Mouse (Mus musculus): ENCODE measurements around the gene Esrrg. TPM values are rescaled to one million over a fixed set of nuclear protein-coding genes. Genes with fewer than 3 reads are reported as not detected.

Gene Esrrg
- polyA plus RNA-seq, 1 experiment, result not detected

DNA sequence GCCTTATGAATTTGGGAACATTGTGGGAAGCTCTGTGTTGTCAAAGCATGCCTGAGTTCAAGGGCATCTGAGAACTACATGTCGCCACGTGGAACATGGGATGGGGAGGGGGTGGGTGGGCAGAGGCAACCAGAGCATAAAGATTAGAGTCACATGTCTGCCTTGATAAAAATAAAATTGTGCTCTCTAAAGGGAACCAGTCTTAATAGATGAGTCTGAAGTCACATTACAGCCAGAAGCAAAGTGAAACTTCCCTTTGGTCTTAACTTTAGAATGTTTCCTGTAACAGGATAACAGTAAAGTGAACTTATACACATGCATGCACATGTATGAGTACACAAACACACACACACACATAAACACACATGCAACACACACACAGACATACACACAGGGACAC is 545.1 kb downstream of the Esrrg start:
- 0 out of 2 replicates have a peak, but pooled peaks cover 11% of the 10 kb centered on the region for H3K9me3 ChIP-seq
- H3K36me3 ChIP-seq (replicated peaks; ENCODE audit: low read length), result no peaks in the 10 kb centered on the region
- TF ChIP-seq GATA1 (IDR thresholded peaks at IDR 0.05; ENCODE audit: borderline replicate concordance, low read length) (no peak), FLI1 (IDR thresholded peaks at IDR 0.05; ENCODE audit: low read length) (no peak)

DNA sequence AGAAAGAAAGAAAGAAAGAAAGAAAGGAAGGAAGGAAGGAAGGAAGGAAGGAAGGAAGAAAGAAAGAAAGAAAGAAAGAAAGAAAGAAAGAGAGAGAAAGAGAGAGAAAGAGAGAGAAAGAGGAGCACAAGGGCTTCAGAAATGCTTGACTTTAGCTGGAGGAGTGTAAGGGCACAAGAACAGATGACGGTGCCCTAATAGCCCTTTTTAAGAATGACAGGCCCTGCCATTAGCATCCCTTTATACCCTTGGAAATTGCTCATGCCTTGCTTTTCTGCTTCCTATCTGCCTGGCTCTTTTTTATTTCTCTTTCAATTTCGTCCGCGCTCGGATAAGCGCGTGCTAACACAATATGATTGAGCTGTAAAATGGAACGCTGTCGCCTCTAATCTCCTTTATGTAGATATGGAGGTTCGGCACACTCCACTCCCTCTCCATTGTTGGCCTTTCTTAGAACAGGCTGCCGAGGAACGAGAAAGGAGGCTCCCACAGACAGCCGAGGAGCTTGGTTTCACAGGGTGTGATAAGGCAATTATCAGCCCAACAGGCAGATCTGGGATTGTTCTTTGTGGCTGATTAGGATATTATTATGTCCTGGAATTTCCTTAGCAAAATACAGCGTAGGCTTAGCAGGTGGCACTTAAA is 546.0 kb downstream of the Esrrg start:
- H3K4me3 ChIP-seq (replicated peaks), result no peak overlapping the region
- no peaks in the 10 kb centered on the region for H3K36me3 ChIP-seq (replicated peaks; ENCODE audit: low read length)
- TF ChIP-seq GATA1 (IDR thresholded peaks at IDR 0.05; ENCODE audit: borderline replicate concordance, low read length), result no peak
- no peak for TF ChIP-seq FLI1 (IDR thresholded peaks at IDR 0.05; ENCODE audit: low read length)
- H3K4me1 ChIP-seq, result no peaks in the 10 kb centered on the region
- H3K9me3 ChIP-seq, result 0 out of 2 replicates have a peak, but pooled peaks cover 11% of the 10 kb centered on the region
- no peaks in the 10 kb centered on the region for H3K27me3 ChIP-seq (replicated peaks)

More for the DNA sequence above, 545.1 kb downstream of the Esrrg start:
- H3K4me1 ChIP-seq, result no peaks in the 10 kb centered on the region
- H3K4me3 ChIP-seq (replicated peaks), result no peak overlapping the region
- no peaks in the 10 kb centered on the region for H3K27me3 ChIP-seq (replicated peaks)

DNA sequence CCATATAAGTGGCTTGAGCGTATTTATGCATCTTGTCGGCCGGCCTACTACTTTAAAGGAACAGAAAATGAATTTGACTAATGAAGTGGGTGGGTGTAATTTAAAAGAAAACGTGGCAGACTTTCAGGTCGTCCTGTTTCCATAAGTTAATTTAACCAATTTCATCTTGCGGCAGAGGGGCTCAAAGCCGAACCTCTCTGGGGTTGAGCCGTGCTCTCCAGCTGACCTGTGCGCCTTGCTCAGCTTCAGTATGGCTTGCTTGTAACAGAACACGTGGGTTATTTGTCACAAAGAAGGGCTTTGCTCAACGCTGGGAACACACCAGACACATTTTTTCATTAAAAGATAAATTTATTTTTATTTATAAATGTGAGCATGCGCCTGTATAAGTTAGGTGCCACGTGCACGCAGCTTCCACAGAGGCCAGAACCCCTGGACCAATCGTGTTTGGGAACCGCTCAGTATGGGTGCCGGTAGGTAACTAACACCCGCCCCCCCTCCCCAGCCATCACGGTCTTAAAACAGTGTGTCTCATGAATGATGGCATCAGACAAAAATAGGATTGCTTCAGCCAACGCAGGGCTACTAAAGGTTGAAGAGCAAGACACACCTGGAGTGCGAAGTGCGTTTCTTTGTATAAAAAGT is 546.7 kb downstream of the Esrrg start:
- Histone ChIP-seq H3K36me3 (replicated peaks; ENCODE audit: low read length) (no peaks in the 10 kb centered on the region), H3K4me1 (no peaks in the 10 kb centered on the region), H3K9me3 (0 out of 2 replicates have a peak, but pooled peaks cover 11% of the 10 kb centered on the region), H3K4me3 (replicated peaks) (no peak overlapping the region), H3K27me3 (replicated peaks) (no peaks in the 10 kb centered on the region)
- TF ChIP-seq GATA1 (IDR thresholded peaks at IDR 0.05; ENCODE audit: borderline replicate concordance, low read length) (no peak), FLI1 (IDR thresholded peaks at IDR 0.05; ENCODE audit: low read length) (no peak)

DNA sequence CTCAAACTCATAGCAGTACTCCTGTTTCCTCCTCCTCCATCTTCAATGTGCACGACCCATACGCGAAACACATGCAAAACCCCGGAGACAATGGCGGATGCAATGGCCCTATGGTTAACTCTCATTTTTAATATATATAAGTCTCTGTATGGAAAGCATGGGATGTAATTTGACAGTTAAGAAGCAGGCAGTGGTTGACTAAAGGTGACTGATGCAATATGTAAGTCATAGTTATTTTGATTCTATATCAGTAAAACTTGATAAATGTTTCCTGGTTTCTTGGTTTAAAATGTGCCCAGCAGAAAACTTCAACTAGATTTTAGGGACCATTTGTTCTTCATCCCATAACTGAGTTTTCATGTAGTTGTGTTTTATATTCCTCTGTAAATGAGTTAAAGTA is 547.9 kb downstream of the Esrrg start:
- H3K36me3 ChIP-seq (replicated peaks; ENCODE audit: low read length), result no peaks in the 10 kb centered on the region
- TF ChIP-seq GATA1 (IDR thresholded peaks at IDR 0.05; ENCODE audit: borderline replicate concordance, low read length) (no peak), FLI1 (IDR thresholded peaks at IDR 0.05; ENCODE audit: low read length) (no peak)
- H3K9me3 ChIP-seq, result 0 out of 2 replicates have a peak, but pooled peaks cover 14% of the 10 kb centered on the region
- H3K27me3 ChIP-seq (replicated peaks), result no peaks in the 10 kb centered on the region
- no peak overlapping the region for H3K4me3 ChIP-seq (replicated peaks)
- no peaks in the 10 kb centered on the region for H3K4me1 ChIP-seq

DNA sequence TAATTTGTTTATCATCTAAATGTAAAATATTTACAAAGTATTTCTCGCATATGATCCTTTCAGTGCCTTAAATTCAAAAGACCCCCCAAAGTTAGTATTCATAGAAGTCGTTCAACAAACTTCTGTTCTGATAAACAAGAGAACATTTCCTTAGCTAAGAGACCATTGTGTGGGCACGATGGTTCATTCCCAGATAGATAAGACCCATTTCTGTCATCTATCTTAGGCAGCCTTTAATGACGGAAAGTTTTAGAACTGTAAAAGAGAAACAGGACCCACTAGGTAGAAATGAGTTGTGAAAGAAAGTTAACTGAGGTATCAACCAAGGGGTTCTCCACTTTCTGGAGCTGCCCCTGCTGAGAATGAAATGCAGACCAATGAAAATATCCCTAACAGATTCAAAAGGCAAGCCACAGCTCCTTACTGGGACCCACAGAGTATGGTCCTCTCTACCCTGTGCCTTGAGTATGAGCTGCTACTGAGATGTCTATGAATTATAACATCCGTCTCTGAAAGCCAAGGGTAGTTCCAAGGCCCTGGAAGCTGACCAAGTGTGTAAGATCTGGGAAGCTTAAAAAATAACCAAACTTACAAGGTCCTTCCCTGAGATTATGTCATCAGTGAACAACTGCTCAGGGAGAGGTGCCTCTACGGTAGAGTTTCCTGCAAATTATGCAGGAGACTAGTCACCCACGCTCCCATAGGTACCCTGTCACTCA is 548.8 kb downstream of the Esrrg start:
- H3K4me3 ChIP-seq (replicated peaks), result no peak overlapping the region
- TF ChIP-seq FLI1 (IDR thresholded peaks at IDR 0.05; ENCODE audit: low read length), result no peak
- no peak for TF ChIP-seq GATA1 (IDR thresholded peaks at IDR 0.05; ENCODE audit: borderline replicate concordance, low read length)
- no peaks in the 10 kb centered on the region for H3K27me3 ChIP-seq (replicated peaks)
- H3K36me3 ChIP-seq (replicated peaks; ENCODE audit: low read length), result no peaks in the 10 kb centered on the region
- 0 out of 2 replicates have a peak, but pooled peaks cover 13% of the 10 kb centered on the region for H3K9me3 ChIP-seq
- no peaks in the 10 kb centered on the region for H3K4me1 ChIP-seq

DNA sequence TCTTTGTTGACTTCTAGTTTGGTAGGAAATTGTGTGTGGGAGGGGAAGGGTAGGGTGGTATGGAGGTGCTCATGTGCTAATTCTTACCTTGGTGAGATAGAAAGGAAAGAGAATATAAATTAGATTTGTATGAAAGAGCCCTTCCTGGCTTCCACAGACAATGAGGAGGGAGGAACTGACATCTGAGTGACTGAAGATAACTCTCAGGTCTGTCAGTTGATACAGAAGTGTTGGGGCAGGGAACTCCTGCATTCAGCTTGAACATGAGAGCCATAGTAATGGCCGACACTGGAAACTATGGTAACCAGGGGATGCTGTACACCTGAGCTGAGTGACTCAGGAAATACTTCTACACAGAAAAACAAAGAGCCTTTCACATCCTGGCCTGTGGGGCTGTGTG is 550.1 kb downstream of the Esrrg start:
- TF ChIP-seq GATA1 (IDR thresholded peaks at IDR 0.05; ENCODE audit: borderline replicate concordance, low read length) (no peak), FLI1 (IDR thresholded peaks at IDR 0.05; ENCODE audit: low read length) (no peak)
- no peaks in the 10 kb centered on the region for H3K27me3 ChIP-seq (replicated peaks)
- H3K36me3 ChIP-seq (replicated peaks; ENCODE audit: low read length), result no peaks in the 10 kb centered on the region
- H3K9me3 ChIP-seq, result 0 out of 2 replicates have a peak, but pooled peaks cover 12% of the 10 kb centered on the region
- no peak overlapping the region for H3K4me3 ChIP-seq (replicated peaks)
- H3K4me1 ChIP-seq, result no peaks in the 10 kb centered on the region; the same call in 1 of the 2 replicates

DNA sequence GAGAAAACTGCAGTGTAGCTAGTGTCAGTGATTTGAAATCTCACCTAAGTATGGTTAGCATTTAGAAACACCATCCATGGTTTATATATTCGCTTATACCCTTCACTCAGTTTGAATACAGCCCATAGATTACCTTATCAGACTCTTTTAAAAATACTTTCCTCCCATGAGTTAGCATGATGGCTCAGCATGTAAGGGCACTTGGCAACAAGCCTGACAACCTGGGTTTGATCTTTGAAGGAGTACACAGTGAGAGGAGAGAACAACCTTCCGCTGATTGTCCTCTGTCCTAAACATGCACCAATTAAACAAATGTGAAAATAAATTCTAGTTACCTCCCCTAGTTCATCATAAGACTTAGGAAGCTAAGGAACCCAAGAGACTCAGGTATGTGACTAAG is 550.5 kb downstream of the Esrrg start:
- no peaks in the 10 kb centered on the region for H3K27me3 ChIP-seq (replicated peaks)
- H3K36me3 ChIP-seq (replicated peaks; ENCODE audit: low read length), result no peaks in the 10 kb centered on the region
- TF ChIP-seq FLI1 (IDR thresholded peaks at IDR 0.05; ENCODE audit: low read length) (no peak), GATA1 (IDR thresholded peaks at IDR 0.05; ENCODE audit: borderline replicate concordance, low read length) (no peak)
- no peak overlapping the region for H3K4me3 ChIP-seq (replicated peaks)
- H3K4me1 ChIP-seq, result peaks cover under 1% of the 10 kb centered on the region; the same call in 1 of the 2 replicates
- H3K9me3 ChIP-seq, result 0 out of 2 replicates have a peak, but pooled peaks cover 12% of the 10 kb centered on the region

DNA sequence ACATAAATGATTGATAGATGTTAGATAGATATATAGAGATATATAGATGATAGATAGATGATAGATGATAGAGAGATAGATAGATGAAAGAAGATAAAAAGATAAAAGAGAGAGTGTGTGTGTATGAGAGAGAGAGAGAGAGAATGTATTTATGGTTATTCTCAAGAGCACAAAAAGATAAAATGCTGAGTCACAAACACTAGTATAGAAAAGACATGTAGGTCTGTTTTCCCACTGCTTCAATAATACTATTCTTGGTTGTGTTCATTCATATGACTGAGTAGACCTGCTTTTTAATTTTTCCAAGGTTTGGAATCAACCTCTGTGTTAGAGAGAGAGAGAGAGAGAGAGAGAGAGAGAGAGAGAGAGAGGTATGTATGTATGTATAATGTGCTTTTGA is 554.5 kb downstream of the Esrrg start:
- Histone ChIP-seq H3K9me3 (0 out of 2 replicates have a peak, but pooled peaks cover 8% of the 10 kb centered on the region), H3K4me3 (replicated peaks) (no peak overlapping the region), H3K4me1 (peaks cover 4% of the 10 kb centered on the region; the same call in 1 of the 2 replicates), H3K36me3 (replicated peaks; ENCODE audit: low read length) (no peaks in the 10 kb centered on the region), H3K27me3 (replicated peaks) (no peaks in the 10 kb centered on the region)
- TF ChIP-seq FLI1 (IDR thresholded peaks at IDR 0.05; ENCODE audit: low read length) (no peak), GATA1 (IDR thresholded peaks at IDR 0.05; ENCODE audit: borderline replicate concordance, low read length) (no peak)

DNA sequence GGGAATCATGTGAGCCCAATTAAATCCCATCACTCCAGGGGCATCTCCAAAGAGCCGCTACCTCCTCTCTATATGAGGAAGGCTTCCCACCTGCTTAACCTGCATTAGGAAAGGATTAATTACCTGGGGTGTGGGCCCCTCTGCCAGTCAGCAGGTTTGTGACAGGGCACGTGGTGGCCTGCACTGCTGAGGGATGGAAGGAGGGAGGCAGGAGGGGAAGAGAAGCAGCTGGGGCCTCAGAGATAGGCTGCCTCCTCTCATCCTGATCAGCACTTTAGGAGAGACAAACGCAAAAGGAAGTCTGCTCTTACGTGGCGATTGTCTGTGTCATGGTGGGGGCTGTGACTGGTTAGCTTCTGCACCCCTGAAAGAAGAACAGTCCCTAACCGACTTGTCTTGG is 555.7 kb downstream of the Esrrg start:
- H3K9me3 ChIP-seq, result 0 out of 2 replicates have a peak, but pooled peaks cover 8% of the 10 kb centered on the region
- no peaks in the 10 kb centered on the region for H3K36me3 ChIP-seq (replicated peaks; ENCODE audit: low read length)
- peaks cover 3% of the 10 kb centered on the region for H3K27me3 ChIP-seq (replicated peaks)
- H3K4me3 ChIP-seq (replicated peaks), result peak overlapping the region; percentile 16
- no peak for TF ChIP-seq GATA1 (IDR thresholded peaks at IDR 0.05; ENCODE audit: borderline replicate concordance, low read length)
- TF ChIP-seq FLI1 (IDR thresholded peaks at IDR 0.05; ENCODE audit: low read length), result no peak
- H3K4me1 ChIP-seq, result peaks cover 4% of the 10 kb centered on the region; the same call in 1 of the 2 replicates

All from megakaryocyte, embryonic 14.5 days (primary cell).